Comparison of ENCODE assay signal across 14 mouse cellular contexts in the genomic region with DNA sequence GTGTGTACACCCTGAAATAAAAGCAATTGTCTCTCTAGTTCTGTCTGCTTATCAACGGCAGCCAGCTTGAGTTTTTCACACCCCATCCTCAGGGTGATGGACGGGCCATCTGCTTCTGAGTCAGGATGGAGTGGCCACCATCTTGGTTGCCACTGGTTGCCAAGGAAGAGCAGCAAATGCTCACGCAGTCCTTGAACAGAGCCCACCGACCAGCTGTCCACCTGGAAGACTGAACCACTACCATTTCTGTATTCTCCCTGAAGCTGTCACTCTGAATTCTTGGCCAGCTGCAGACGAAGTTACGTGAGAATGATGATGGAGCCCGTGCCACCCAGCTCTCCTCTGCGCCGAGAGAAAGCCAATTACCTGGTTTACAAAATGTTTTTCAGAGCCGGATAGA.
A peak's percentile ranks its signal among the peaks of the same experiment; 100 is the strongest.
DNase-seq lines count a peak whose midpoint lies in the region; ATAC-seq lines count a peak whose summit lies in the region.
"Had no signal": no experiment of that assay in that cellular context is flagged by ENCODE, and none has a peak within 500 bp of the region (broad histone marks: within the 10 kb centered on the region; RNA-seq: fewer than 3 reads in every experiment).

No protein-coding gene starts in this region.

- no peak overlapping the region for H3K9ac ChIP-seq in forebrain, embryonic 13.5 days
- no peak overlapping the region for H3K9ac ChIP-seq in midbrain, embryonic 15.5 days
- no peak overlapping the region for H3K9ac ChIP-seq in midbrain, embryonic 14.5 days (replicated peaks; ENCODE audit: low read length)
- H3K9ac ChIP-seq: embryonic facial prominence, embryonic 13.5 days; heart, embryonic 15.5 days had no signal

- H3K27me3 ChIP-seq in forebrain, embryonic 13.5 days, result peaks cover 3% of the 10 kb centered on the region; the same call in 1 of the 2 replicates
- no peaks in the 10 kb centered on the region for H3K27me3 ChIP-seq in forebrain, embryonic 10.5 days (ENCODE audit: poor library complexity, severe bottlenecking)
- no peaks in the 10 kb centered on the region for H3K27me3 ChIP-seq in midbrain, embryonic 15.5 days (replicated peaks)
- H3K27me3 ChIP-seq in midbrain, embryonic 14.5 days (ENCODE audit: control insufficient read depth, insufficient read depth, low read length), result no peaks in the 10 kb centered on the region
- H3K27me3 ChIP-seq: embryonic facial prominence, embryonic 13.5 days; heart, embryonic 15.5 days had no signal

- no peaks in the 10 kb centered on the region for H3K36me3 ChIP-seq in forebrain, embryonic 13.5 days (ENCODE audit: poor library complexity, severe bottlenecking)
- H3K36me3 ChIP-seq in forebrain, embryonic 10.5 days (replicated peaks), result no peaks in the 10 kb centered on the region
- no peaks in the 10 kb centered on the region for H3K36me3 ChIP-seq in midbrain, embryonic 15.5 days (replicated peaks)
- no peaks in the 10 kb centered on the region for H3K36me3 ChIP-seq in midbrain, embryonic 14.5 days (ENCODE audit: control insufficient read depth, insufficient read depth, low read length)
- H3K36me3 ChIP-seq: embryonic facial prominence, embryonic 13.5 days; heart, embryonic 15.5 days had no signal

- H3K4me3 ChIP-seq in forebrain, embryonic 13.5 days, result no peak overlapping the region
- H3K4me3 ChIP-seq in forebrain, embryonic 10.5 days, result no peak overlapping the region
- H3K4me3 ChIP-seq in midbrain, embryonic 15.5 days, result no peak overlapping the region
- H3K4me3 ChIP-seq in midbrain, embryonic 14.5 days (replicated peaks; ENCODE audit: low read depth, low read length), result no peak overlapping the region
- H3K4me3 ChIP-seq: embryonic facial prominence, embryonic 13.5 days; heart, embryonic 15.5 days had no signal

- H3K4me2 ChIP-seq in forebrain, embryonic 13.5 days, result no peak overlapping the region
- H3K4me2 ChIP-seq in midbrain, embryonic 15.5 days, result no peak overlapping the region
- H3K4me2 ChIP-seq in midbrain, embryonic 14.5 days (ENCODE audit: low read length), result no peak overlapping the region
- H3K4me2 ChIP-seq: embryonic facial prominence, embryonic 13.5 days; heart, embryonic 15.5 days; liver, embryonic 11.5 days had no signal

- WGBS in forebrain, embryonic 13.5 days, result 73% methylated on average over 10 of the region's 10 CpGs
- WGBS in forebrain, embryonic 10.5 days, result 91% methylated on average over 10 of the region's 10 CpGs
- 80% methylated on average over 10 of the region's 10 CpGs for WGBS in midbrain, embryonic 15.5 days
- 82% methylated on average over 10 of the region's 10 CpGs for WGBS in midbrain, embryonic 14.5 days

- H3K9me3 ChIP-seq in forebrain, embryonic 13.5 days (replicated peaks), result peaks cover 5% of the 10 kb centered on the region; the same call in 1 of the 2 replicates
- no peaks in the 10 kb centered on the region; the same call in none of the 2 replicates for H3K9me3 ChIP-seq in forebrain, embryonic 10.5 days
- no peaks in the 10 kb centered on the region for H3K9me3 ChIP-seq in midbrain, embryonic 15.5 days
- H3K9me3 ChIP-seq in midbrain, embryonic 14.5 days (ENCODE audit: control insufficient read depth, low read length), result no peaks in the 10 kb centered on the region
- H3K9me3 ChIP-seq: embryonic facial prominence, embryonic 13.5 days; heart, embryonic 15.5 days had no signal

- peak overlapping the region; percentile 51 for H3K27ac ChIP-seq in forebrain, embryonic 13.5 days
- H3K27ac ChIP-seq in forebrain, embryonic 10.5 days, result no peak overlapping the region
- H3K27ac ChIP-seq in midbrain, embryonic 15.5 days, result 0 out of 2 replicates have a peak overlapping the region, but pooled peaks have one; percentile 12
- no peak overlapping the region for H3K27ac ChIP-seq in midbrain, embryonic 14.5 days (replicated peaks; ENCODE audit: low read depth, low read length)
- H3K27ac ChIP-seq: embryonic facial prominence, embryonic 13.5 days; heart, embryonic 15.5 days; kidney, postnatal 0 days had no signal

- ATAC-seq in forebrain, embryonic 13.5 days, result peak; percentile 82
- no peak for ATAC-seq in midbrain, embryonic 15.5 days (replicated peaks)
- no peak for ATAC-seq in midbrain, embryonic 14.5 days (ENCODE audit: low FRiP score, low TSS enrichment)
- ATAC-seq: Patski had no signal

- no peak for DNase-seq in forebrain, embryonic 10.5 days (ENCODE audit: extremely low spot score, low spot score)
- DNase-seq in midbrain, embryonic 14.5 days, result no peak
- DNase-seq in layer of hippocampus, postnatal 36 days, result peak; percentile 46 to 68
- no peak for DNase-seq in gastrocnemius, postnatal 10 days
- no peak for DNase-seq in thymus, adult 18-20 months
- DNase-seq in urinary bladder, adult 18-20 months (ENCODE audit: low spot score in 2 of 2), result no peak
- DNase-seq: thymus, postnatal 25 days had no signal

- peaks cover 14% of the 10 kb centered on the region for H3K4me1 ChIP-seq in forebrain, embryonic 13.5 days
- no peaks in the 10 kb centered on the region for H3K4me1 ChIP-seq in forebrain, embryonic 10.5 days
- peaks cover 4% of the 10 kb centered on the region for H3K4me1 ChIP-seq in midbrain, embryonic 15.5 days
- H3K4me1 ChIP-seq in midbrain, embryonic 14.5 days (ENCODE audit: control insufficient read depth, insufficient read depth, low read length), result peaks cover 5% of the 10 kb centered on the region; the same call in 1 of the 2 replicates
- H3K4me1 ChIP-seq: embryonic facial prominence, embryonic 13.5 days had no signal

Comparison
In these comparisons a context has a peak if more than half of its experiments do, and no peak if none do; other contexts are left out.
1. H3K27ac ChIP-seq: peak in forebrain, embryonic 13.5 days (single experiment) and midbrain, embryonic 15.5 days (single experiment); none in forebrain, embryonic 10.5 days (single experiment) and midbrain, embryonic 14.5 days (single experiment).
2. DNase-seq: peak in layer of hippocampus, postnatal 36 days (2 of 2); none in forebrain, embryonic 10.5 days (single experiment), midbrain, embryonic 14.5 days (single experiment), gastrocnemius, postnatal 10 days (single experiment), thymus, adult 18-20 months (0 of 2) and urinary bladder, adult 18-20 months (0 of 2).